Mouse (Mus musculus): ENCODE data around the gene Cmah.
A peak's percentile ranks its signal among the peaks of the same experiment; 100 is the strongest.
"Not testable (repeated sequence)": the region's sequence is repeated elsewhere in the genome, so short reads cannot be mapped to it uniquely, and the experiment has no call there.

Cmah gene

DNA sequence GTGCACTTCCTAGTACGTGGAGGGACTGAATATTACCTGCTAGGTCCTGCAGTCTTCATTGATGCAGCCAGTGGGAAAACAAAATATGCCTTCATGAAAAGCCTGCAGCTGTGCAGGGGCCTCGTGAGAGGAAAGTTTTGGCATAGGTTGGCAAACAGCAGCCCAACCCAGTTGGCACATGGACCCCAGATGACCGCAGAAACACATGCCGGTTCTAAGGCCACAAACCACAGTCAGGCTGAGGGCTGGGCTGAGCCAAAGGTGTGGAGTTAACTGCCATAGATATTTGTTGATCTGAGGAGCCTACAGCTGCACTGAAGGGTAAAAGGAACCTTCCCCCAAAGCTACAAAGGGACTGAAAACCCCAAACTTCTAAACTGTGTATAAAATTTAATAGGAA, 14.9 kb downstream of the Cmah start:
- no peak for DNase-seq

DNA sequence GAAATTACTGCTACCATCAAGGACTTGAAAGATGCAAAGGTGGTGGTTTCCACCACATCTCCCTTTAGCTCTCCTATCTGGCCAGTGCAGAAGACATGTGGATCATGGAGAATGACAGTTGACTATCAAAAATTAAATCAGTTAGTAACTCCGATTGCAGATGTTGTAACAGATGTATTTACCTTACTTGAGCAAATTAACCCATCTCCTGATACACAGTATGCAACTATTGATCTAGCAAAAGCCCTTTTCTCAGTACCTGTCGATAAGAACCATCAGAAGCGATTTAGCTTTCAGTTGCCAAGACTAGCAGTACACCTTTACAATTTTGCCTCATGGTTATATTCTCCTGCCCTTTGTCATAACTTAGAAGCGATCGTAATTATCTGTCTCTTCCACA, 25.8 kb downstream of the Cmah start:
- DNase-seq = no peak

DNA sequence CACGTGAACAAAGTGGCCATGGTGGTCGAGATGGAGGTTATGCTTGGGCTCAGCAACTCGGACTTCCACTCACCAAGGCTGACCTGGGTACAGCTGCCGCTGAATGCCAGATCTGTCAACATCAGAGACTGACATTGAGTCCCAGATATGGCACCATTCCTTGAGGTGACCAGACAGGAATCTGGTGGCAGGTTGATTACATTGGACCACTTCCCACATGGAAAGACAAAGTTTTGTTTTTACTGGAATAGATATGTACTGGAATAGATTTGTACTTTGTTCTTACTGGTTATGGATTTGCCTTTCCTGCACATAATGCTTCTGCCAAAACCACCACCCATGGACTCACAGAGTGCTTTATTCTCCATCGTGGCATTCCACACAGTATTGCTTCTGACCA, 27.5 kb downstream of the Cmah start:
- no peak for DNase-seq

DNA sequence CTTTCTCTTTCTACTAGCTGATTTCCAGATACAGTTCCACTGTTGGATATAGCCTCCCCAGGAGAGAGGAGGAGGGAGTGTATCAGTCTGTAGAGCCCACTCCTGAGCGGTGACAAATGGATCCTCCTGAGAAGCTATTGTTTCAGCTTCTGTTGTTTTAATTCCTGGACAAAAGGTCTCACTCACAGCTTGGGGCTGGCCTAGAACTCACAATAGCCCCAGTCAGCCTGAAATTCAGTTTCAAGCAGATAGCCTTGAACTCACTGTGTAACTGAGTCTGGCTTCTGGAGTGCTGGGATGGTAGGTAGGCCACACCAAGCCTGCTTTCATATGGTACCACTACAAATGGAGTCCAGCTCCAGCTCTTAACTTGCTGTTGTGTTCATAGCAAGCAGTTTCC, 32.0 kb downstream of the Cmah start:
- no peak for DNase-seq

DNA sequence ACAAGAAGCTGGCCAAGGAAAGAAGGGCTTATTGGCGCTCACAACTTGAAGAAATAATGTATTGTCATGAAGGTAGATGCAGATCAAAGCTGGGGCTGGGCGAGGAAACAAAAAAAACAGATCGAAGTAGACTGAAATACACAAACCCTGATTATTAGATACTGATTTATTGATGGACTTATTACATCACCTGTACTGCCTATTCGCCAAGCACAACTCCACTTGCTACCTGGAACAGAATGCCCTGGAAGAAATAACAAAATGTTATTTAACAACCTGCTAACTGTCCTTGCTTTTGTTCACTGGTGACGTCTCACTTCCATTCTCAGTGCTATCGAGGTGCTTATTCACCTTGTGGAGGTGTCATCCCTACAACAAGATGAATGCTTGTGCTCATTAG, 38.0 kb downstream of the Cmah start:
- no peak for DNase-seq

DNA sequence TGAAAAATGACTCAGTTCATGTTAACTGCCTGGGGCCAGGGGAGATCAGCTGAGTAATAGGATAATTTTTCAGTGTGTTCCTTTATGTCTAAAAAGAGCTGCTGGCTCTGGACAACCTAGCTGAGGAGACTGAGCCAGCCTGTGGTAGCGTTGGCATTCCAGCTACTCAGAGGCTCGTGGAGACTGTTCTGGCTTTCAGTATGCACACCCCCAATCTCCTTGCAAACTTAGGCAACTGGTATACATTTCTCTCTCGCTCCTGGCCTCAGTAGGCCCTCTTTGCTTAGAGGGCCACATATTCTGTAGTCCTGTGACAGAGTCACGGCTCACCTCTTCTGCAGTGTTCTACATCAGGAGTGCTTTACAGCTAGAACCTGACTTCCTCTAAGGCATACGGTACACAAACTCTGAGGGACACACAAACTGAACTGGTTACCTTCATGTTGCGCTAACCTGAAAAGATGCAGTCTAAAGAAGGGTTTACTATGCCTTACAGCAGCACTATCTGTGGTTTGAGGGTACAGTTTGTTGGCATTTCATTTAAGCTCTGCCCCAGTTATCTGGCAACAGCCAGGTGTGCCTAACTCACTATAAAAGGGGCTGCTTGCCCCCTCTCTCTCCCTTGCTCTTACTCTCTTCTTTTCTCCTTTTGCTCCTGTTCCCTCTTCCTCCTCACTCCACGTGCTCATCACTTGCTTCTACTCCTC, 45.8 kb downstream of the Cmah start:
- DNase-seq = no peak

DNA sequence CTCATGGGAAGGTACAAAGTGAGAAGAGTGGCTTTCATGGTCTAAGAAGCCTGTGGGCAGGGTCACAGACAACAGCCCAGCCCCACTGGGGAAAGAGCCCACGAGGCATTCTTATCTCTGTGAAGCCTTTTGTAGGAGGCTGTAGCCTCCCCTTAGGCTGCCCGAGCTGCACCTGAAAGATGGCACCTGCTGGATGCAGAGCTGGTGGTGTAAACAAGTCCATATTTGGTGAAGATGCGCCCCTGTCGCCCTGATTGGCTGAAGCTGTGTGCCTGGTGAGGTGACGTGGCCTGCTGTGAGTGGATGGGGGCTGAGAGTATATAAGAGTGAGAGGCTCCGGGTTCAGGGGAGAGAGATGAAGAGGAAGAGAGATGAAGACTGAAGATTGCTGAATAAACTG, 47.4 kb downstream of the Cmah start:
- DNase-seq = not testable (repeated sequence)

DNA sequence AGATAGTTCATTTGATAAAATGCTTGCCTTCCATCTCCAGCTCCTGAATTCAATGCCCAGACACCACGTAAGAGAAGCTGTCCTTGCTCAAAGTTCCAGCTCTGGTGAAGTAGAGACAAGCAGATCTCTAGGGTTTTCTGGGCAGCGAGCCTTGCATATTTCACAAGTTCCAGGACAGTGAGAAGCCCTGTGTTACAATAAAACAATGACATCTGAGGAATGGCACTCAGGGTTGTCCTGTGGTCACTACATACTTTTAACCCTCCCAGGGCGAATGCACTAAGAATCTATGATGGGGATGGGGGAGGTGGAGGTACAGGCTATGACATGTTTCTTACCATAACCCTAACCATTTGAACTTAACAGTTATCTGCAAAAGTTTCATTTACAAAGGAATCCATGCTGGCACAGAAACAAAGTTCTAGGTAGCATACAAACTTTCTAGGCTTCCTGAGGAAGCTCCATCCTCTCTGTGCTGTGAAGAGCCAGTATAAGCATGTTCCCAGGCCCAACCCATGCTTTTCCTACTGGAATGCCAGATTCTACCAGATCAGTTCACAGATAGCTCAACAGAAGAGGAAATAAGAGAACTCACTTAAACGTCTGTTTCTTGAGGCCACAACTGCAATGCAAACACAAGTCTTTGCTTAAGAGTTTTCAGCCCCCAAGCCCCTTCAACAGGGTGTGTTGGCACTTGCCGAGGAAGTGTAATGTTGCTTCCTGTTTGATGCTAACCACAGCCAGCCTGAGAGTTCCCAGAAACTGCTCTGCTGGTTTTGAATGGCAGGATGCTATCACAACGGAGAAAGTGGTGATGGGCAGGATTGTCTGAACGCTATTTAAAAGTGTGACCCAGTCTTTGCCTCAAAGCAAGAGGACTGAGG, 48.4 kb downstream of the Cmah start:
- peak; percentile 4 to 42 for DNase-seq

DNA sequence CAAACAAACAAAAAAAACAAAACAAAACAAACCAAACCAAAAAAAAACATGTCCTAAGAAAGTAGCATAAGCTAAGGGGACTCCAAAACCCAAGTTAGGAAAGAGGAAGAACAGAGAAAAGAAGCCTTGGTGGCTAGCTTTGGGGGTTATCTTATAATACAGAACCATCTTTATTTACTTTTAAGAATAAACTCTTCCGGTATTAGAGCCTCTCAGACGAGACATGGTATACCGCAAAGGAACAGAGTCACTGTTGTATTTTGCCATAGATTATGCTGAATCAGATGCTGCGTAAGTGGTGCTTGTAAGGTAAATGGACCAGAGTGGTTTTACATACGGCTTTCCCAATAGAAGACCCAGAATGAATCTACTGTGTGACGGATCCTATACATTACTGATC, 53.5 kb downstream of the Cmah start:
- DNase-seq = no peak

DNA sequence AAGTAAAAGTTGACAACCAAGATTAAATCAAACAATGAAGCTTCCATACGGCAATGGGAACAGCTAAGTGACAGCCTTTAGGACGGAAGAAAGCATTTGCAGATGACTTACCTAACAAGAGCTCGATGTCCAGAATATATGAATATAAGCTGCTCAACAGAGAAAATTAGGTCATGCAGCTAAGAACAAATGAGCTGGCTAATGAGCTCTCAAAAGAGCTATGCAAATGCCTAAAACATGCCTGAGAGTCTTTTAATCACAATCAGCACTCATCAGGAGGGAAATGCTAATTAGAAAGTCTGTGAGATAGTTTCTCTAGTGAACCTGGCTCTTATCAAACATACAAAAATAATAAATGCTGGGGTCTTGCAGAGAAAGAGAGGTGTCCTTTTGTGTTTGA, 56.7 kb downstream of the Cmah start:
- no peak for DNase-seq

DNA sequence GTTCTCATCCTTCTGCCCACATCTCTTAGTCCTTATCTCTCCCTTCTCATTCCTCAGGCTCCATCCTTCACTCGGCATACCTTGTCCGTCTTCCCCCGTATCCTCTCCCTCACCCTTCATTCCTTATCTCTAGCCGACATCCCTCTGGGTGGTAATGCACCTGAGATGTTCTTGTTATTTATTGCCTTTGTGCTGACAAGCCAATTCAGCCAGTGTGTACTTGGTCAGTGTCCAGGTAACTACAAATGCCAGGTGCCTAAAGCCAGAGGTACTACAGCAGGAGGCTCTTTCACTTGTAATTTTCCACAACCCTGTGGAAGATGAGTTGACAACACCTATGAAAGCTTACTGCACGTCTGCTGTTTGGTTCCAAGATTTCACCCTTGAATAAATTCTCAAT, 64.7 kb downstream of the Cmah start:
- DNase-seq = no peak

DNA sequence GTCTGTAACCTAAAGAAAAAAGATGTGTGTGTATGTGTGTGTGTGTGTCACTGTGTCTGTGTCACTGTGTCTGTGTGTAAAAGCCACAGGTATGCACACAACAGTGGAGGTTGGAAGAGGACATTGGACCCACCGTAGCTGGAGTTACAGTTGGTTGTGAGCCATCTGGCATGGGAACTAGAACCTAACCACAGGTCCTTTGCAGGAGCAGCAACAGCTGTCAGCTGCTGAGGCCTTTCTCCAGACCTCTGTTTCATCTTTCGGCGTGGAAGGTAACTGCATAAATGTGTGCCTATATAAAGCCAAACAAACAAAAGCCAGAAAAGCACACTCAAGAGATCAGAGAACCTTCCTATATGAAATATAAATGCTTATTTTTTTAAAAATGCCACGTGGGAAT, 65.5 kb downstream of the Cmah start:
- no peak for DNase-seq

DNA sequence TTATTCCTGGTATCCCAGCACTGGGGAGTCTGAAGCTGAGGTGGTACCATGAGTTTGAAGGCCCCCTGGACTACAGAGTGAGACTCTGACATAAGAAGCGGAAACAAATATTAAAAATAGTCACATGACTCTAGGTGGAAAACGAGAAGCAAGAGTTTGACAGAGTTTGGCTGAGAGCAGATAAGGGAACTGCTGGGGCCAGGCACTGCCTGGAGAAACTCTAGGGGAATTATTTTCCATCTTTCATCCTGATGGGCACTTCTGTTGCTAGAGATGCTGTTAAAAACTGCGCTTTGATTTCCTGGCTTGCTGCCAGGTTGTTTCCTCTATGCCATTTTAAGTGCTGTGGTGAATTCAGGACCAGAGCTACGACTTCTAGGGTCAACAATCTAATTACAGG, 65.9 kb downstream of the Cmah start:
- DNase-seq = peak; percentile 67

DNA sequence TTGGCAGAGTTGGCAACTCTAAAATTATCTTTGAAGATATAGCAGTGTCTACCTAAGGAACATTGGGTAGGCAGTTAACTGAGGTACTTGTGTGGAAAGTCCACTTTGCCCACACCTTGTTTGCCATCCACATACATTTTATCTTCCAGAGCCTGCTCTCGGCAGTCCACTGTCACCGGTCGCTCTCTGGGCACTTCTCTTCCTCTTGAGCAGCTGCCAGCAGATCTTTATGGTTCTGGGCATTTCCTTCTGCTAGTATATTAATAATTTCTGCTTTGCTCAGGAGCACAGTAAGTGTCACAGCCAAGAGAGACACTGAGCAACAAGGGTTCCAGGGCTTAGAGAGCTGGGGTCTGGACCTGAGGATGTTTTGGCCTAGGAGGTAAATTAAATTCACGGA, 68.6 kb downstream of the Cmah start:
- DNase-seq = no peak

DNA sequence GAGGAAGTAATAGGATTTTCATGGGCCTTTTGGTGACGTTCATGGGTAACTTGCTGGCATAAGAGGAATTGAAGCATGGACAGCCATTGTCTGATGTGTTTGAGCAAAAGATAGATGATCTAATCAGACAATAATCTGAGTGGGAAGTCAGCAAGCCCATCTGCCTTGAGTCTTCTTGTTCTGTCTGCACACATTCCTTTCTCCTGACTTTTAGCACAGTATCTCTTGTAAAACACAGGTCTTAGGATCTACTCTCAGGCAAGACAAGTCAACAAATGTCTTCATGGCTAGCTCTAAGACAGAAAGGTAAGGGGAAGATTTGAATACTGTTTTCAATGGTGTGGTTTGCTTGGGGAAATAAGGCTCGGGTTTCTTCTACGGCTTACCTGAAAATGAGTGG, 70.0 kb downstream of the Cmah start:
- DNase-seq = no peak

DNA sequence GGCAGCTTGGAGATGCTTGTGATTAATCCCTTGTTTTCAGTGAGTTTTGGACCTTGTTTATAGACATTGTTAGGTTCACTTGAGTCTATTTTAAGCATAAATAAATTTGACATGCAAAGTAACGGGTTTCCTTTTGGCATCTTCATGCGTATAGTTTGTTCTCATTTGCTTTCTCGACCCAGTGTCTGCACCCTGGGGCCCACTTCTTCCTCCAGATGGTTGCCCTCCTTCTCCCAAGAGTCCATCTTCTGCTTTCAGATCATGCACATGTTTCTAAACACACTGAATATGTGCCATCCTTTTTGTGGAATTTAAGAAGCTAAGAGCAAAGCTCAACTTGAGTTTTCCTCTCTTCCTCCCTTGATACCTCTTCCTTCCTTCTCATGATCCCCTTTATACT, 71.3 kb downstream of the Cmah start:
- no peak for DNase-seq

DNA sequence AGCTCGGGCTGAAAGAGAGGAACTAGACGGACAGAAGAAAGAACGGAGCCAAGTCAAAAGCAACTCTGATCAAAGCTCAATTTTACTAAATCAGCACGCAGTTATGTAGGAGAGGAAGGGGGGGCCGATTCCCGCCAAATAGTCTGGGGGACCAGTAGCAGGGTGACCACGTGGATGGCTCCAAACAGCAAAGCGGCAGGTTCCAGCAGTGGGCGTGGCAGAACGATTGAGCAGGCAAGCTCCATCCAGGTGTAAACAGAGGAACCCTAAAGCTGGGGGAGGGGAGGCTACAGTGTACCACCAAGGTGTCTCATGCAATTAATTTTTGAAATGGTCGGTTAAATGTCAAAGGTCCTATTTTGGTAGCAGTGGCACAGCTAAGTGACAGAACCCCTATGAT, 74.6 kb downstream of the Cmah start:
- DNase-seq = peak in 1 of 2 experiments; percentile 40

DNA sequence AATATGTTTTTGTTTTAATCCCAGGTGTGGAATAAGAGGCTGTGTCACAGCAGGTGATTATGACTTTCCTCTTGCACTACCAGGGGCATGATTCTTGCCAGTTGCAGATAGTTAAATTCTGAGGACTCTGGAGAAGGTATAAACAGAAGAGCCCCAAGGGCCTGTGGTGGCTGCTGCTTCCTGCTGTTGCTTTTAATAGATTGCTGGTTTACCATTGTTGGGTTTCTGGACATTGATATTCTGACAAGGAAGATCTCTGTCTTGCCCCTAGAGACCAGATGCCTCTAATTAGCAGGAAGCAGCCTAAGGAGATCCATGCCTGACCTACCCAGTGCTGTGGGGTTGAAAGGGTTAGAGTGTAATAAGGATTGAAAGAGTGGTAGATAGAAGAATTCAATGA, 75.8 kb downstream of the Cmah start:
- no peak for DNase-seq

DNA sequence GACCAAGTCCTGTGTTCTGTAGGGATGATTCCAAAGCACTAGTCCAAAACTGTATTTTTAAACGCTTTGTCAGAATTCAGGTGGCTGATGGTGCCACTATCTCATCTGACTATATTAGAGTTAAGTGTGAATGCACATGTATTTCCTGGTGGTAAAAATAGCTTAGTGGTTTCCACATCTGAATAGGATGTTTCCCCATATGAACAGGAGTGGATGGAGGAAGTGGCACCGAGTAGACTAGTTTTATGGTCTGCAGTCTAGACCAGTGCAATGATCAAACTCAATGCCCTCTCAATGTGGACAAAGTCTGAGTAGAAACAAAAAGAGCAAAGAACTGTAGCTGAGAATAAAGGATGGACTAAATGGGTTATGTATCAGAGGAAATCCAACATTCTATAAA, 79.6 kb downstream of the Cmah start:
- DNase-seq = no peak

DNA sequence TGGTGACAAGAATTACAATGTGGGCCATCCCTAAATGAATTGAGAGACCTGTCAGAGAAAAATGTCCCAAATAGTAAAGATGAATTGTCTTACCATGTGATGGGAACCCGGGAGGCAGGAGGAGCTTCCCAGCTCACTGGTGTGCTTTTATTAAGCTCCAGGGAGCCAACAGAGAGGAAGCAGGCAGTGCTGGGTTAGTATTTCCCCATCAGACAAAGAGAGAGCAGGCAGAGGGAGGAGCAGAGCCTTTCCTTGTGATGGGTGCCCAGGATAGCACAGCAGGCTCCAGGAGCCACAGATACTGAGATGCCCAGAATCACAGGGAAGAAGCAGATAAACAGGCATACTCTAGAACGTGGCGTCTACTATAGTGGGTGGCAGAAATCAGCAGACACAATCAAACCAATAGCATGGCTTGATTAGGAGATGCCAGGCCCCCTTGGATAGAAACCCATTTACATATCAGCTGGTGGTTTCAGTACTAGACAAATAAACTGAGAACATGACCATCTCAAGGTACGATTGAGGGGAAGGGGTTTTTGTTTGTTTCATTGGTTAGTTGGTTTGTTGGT, 87.5 kb downstream of the Cmah start:
- peak; percentile 34 to 58 for DNase-seq

DNA sequence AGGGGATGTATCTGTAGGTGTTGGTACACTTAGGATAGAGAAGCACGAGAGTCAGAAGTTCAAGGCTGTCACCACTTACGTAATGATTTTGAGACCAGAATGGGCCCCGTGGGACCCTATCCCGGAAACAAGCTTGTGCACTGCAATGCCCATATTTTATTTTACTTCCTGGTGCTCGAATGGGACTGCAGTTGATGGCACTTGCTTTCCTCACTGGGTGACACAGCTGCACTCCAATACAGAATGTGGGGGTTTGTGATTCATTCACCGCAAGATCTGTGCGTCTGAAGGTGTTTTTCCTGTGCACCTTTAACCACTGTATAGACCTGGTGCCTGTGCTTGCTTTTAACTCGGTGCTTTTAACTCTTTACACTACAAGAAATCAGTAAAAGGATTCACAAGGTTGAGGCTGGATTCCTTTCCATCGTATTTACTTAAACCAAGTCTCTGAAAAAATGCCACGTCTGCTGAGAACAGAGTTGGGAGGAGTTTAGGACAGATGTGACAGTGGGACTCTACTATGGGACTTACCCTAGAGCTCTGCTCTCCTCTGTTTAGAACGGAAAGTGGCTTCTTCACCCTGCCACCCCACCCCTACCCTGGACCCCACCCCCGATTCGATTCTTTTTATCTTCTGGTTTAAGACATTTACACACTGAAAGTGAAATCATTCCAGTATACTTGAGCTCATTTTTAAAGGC, 88.5 kb downstream of the Cmah start:
- peak; percentile 29 to 63 for DNase-seq

DNA sequence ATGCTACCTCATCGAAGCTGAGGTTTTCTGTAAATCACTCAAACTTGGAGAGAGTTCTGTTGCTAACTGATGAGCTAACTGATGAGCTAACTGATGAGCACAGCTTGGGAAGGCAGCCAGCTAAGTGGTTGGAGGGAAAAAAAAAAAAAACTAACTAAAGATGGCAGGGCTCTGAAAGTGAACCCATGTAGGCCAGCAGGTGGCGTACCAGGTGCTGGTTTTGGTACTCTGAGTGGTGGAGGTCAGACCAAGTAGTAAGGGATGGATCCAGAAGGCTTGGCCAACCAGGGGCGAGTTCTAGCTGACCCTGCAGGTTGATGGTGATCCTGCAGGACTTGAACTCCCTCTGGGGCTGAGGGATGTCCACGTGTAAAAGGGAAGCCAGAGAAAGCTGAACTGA, 89.2 kb downstream of the Cmah start:
- peak; percentile 70 to 74 for DNase-seq

DNA sequence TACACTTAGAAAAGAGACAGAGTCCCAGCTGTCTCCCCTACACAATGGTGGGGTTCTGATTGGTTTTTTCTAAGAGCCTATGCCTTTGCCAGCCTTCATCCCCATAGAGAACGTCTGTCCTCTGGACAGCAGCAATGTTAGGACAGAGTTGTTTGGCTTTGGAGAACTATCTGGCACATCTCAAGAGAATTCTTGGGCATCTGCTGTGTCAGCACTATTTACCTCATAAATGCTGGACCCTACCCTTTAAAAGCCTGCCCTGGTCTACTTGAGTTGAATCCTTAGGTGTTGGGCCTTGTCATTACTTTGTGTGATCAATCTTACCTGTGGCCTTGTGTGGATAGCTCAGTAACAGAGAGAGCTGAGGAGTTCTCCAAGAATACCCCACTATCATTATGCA, 90.8 kb downstream of the Cmah start:
- DNase-seq = no peak

DNA sequence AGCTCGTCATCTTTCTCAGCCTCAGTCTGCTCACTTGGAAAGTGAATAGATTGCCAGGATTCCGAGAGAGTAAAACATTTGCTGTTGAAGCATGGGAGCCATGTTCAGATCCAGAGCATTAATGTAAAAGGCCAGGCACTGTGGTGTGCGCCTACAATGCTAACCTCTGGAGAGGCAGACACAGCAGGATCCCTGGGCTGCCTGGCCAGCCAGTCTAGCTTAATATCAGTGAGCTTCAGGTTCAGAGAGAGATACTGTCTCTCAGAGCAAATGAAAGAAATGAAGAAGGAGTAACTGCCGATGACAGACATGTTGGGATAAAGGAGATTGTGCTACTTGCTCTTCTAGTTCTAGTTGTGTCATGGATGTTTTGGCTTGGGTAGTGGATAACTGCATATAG, 91.6 kb downstream of the Cmah start:
- DNase-seq = no peak
